Mouse (Mus musculus) erythroblast, embryonic 14.5 days (primary cell): ENCODE measurements around the gene Syn3.

Experiments
- GATA1 ChIP-seq: IDR thresholded peaks from 2 replicates; pipeline ENCODE4 v1.6.1; 2012; ENCODE audit warnings: low read length, inconsistent platforms, mixed read lengths
- TAL1 ChIP-seq: IDR thresholded peaks from 3 replicates; pipeline ENCODE4 v1.6.1; 2012; ENCODE audit warnings: low read length, inconsistent platforms, mixed read lengths

DNA sequence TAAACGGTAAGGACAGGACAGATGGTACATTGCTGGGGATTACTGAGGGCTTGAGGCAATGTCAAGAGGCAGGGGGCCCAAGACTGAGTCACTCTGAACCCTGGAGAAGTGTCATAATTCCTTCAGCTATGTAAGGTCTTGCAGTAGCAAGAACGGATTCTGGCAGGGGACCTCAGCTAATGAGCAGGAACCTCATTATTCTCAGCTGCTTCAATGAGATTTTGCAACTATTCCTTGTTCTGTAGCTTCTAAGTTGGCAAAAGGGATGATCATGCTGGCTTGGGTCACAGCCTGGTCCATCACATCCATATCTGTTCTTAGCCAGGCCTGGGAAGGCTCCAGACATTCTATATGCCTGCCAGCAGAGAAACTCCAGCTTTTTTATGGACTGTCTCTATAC, 139.5 kb downstream of the Syn3 start:
- no peak for TF ChIP-seq TAL1
- TF ChIP-seq GATA1: no peak
